Mouse (Mus musculus) liver, adult 2 months (tissue): ENCODE measurements around the gene Aqr.

ENCODE experiments used
- CTCF ChIP-seq: fragments of 200-500 bp; IDR thresholded peaks from 2 replicates; pipeline ENCODE4 v1.5.1; 2011; ENCODE audit warnings: low read depth, low read length, control low read depth
- POLR2A ChIP-seq: fragments of 200-500 bp; IDR thresholded peaks from 2 replicates; pipeline ENCODE4 v1.6.1; 2011; ENCODE audit warnings: low read length, control low read depth; ENCODE audit not compliant: insufficient read depth; ENCODE audit errors: extremely low read depth

- TF ChIP-seq CTCF (no peak), POLR2A (no peak)
These were observed 114.9 kb downstream of the Aqr start for GRCm38 (mm10) chr2:114071876-114072275.
